Mouse (Mus musculus) forebrain, embryonic 16.5 days (tissue): ENCODE data around the gene Alg14. TPM values are rescaled to one million over a fixed set of nuclear protein-coding genes. Genes with fewer than 3 reads are reported as not detected.

Experiments used
- ATAC-seq: fragments of 200-750 bp; cut with Nextera tagmentation; 2 replicates; pipeline ENCODE4 v1.8.0; 2017; ENCODE audit warnings: mild to moderate bottlenecking, moderate library complexity
- H3K27ac ChIP-seq: fragments of 300-500 bp; sonication (generic); 2 replicates; pipeline ENCODE4 v1.5.1; 2014; ENCODE audit warnings: low read length, control low read depth
- H3K27me3 ChIP-seq: fragments of 300-500 bp; sonication (generic); replicated peaks from 2 replicates; pipeline ENCODE4 v1.6.1; 2014; ENCODE audit warnings: low read length; ENCODE audit not compliant: control insufficient read depth, insufficient read depth
- H3K36me3 ChIP-seq: fragments of 300-500 bp; sonication (generic); 2 replicates; pipeline ENCODE4 v1.6.1; 2014; ENCODE audit not compliant: control insufficient read depth, insufficient read depth
- H3K4me1 ChIP-seq: fragments of 300-500 bp; sonication (generic); replicated peaks from 2 replicates; pipeline ENCODE4 v1.6.1; 2014; ENCODE audit warnings: low read length; ENCODE audit not compliant: control insufficient read depth, insufficient read depth
- H3K4me2 ChIP-seq: fragments of 300-500 bp; sonication (generic); 2 replicates; pipeline ENCODE4 v1.6.1; 2014; ENCODE audit warnings: mild to moderate bottlenecking, low read length, control low read depth
- H3K4me3 ChIP-seq: fragments of 300-500 bp; sonication (generic); replicated peaks from 2 replicates; pipeline ENCODE4 v1.5.1; 2014; ENCODE audit warnings: mild to moderate bottlenecking, low read length, control low read depth
- H3K9ac ChIP-seq: fragments of 300-500 bp; sonication (generic); replicated peaks from 2 replicates; pipeline ENCODE4 v1.6.1; 2014; ENCODE audit warnings: low read depth, low read length, control low read depth
- H3K9me3 ChIP-seq: fragments of 300-500 bp; sonication (generic); 2 replicates; pipeline ENCODE4 v1.6.1; 2016; ENCODE audit warnings: low read length; ENCODE audit not compliant: control insufficient read depth
- WGBS: fragments of 180-500 bp; shearing (Covaris S2); extraction: QIAGEN DNeasy Blood & Tissue Kit; methylation state at CpG from one replicate; pipeline ENCODE4 v1.1.7; 2014; 5-methylcytosine and 5-hydroxymethylcytosine counted together
- polyA plus RNA-seq: library from polyadenylated mRNA; unstranded; fragments of >200 nt; fragmentation: Nextera tagmentation; extraction: Ambion mirVana; gene quantifications from 2 replicates; pipeline ENCODE4 v1.2.1, GENCODE M21; 2015

The Alg14 gene
- polyA plus RNA-seq, 1 experiment from 2014 or later, result 29.8 TPM

- no peak overlapping the region for H3K4me3 ChIP-seq
- no peaks in the 10 kb centered on the region for H3K27me3 ChIP-seq
- WGBS, result 85% methylated on average over 6 of the region's 6 CpGs
- no peak overlapping the region for H3K4me2 ChIP-seq
- no peaks in the 10 kb centered on the region for H3K36me3 ChIP-seq
- no peak for ATAC-seq
- no peaks in the 10 kb centered on the region for H3K9me3 ChIP-seq
- no peak overlapping the region for H3K27ac ChIP-seq
- H3K9ac ChIP-seq, result no peak overlapping the region
- H3K4me1 ChIP-seq, result peaks cover 15% of the 10 kb centered on the region
These were observed 59.7 kb downstream of the Alg14 start for GRCm38 (mm10) chr3:121351257-121351656.

- Histone ChIP-seq H3K27me3 (no peaks in the 10 kb centered on the region), H3K4me3 (no peak overlapping the region), H3K4me1 (peaks cover 7% of the 10 kb centered on the region), H3K9ac (no peak overlapping the region), H3K36me3 (no peaks in the 10 kb centered on the region), H3K4me2 (no peak overlapping the region), H3K9me3 (no peaks in the 10 kb centered on the region), H3K27ac (no peak overlapping the region)
- WGBS, result 94% methylated on average over 9 of the region's 9 CpGs
- ATAC-seq, result no peak
These were observed 62.7 kb downstream of the Alg14 start for GRCm38 (mm10) chr3:121354281-121354680.

- H3K36me3 ChIP-seq, result no peaks in the 10 kb centered on the region
- WGBS, result 83% methylated on average over 18 of the region's 18 CpGs
These were observed 63.4 kb downstream of the Alg14 start for GRCm38 (mm10) chr3:121354861-121355470.

GRCm38 (mm10) chr3:121355569-121355968 lies 64.0 kb downstream of the Alg14 start:
- Histone ChIP-seq H3K4me1 (no peaks in the 10 kb centered on the region), H3K4me2 (no peak overlapping the region), H3K27ac (no peak overlapping the region), H3K4me3 (no peak overlapping the region), H3K36me3 (no peaks in the 10 kb centered on the region), H3K9me3 (no peaks in the 10 kb centered on the region), H3K9ac (no peak overlapping the region), H3K27me3 (no peaks in the 10 kb centered on the region)
- no peak for ATAC-seq
- 82% methylated on average over 9 of the region's 9 CpGs for WGBS

More at GRCm38 (mm10) chr3:121354861-121355470, 63.4 kb downstream of the Alg14 start:
- Histone ChIP-seq H3K9me3 (no peaks in the 10 kb centered on the region), H3K9ac (no peak overlapping the region), H3K4me1 (peaks cover under 1% of the 10 kb centered on the region), H3K27me3 (no peaks in the 10 kb centered on the region), H3K4me3 (no peak overlapping the region), H3K27ac (no peak overlapping the region), H3K4me2 (no peak overlapping the region)
- no peak for ATAC-seq

- no peak overlapping the region for H3K4me2 ChIP-seq
- no peaks in the 10 kb centered on the region for H3K4me1 ChIP-seq
- WGBS, result 91% methylated on average over 6 of the region's 6 CpGs
- no peaks in the 10 kb centered on the region for H3K9me3 ChIP-seq
- no peaks in the 10 kb centered on the region for H3K27me3 ChIP-seq
- no peak overlapping the region for H3K4me3 ChIP-seq
- H3K36me3 ChIP-seq, result no peaks in the 10 kb centered on the region
- no peak overlapping the region for H3K27ac ChIP-seq
- H3K9ac ChIP-seq, result no peak overlapping the region
- ATAC-seq, result no peak
These were observed 64.5 kb downstream of the Alg14 start for GRCm38 (mm10) chr3:121356111-121356510.

- H3K27ac ChIP-seq, result no peak overlapping the region
- no peak overlapping the region for H3K9ac ChIP-seq
- no peaks in the 10 kb centered on the region for H3K9me3 ChIP-seq
- no peak overlapping the region for H3K4me3 ChIP-seq
- no peaks in the 10 kb centered on the region for H3K27me3 ChIP-seq
- 59% methylated on average over 3 of the region's 3 CpGs for WGBS
- no peaks in the 10 kb centered on the region for H3K36me3 ChIP-seq
- no peak for ATAC-seq
- no peak overlapping the region for H3K4me2 ChIP-seq
- H3K4me1 ChIP-seq, result no peaks in the 10 kb centered on the region
These were observed 65.5 kb downstream of the Alg14 start for GRCm38 (mm10) chr3:121357030-121357429.

- no peaks in the 10 kb centered on the region for H3K27me3 ChIP-seq
- no peak overlapping the region for H3K4me3 ChIP-seq
- no peaks in the 10 kb centered on the region for H3K4me1 ChIP-seq
- H3K9ac ChIP-seq, result no peak overlapping the region
- H3K4me2 ChIP-seq, result no peak overlapping the region
- 70% methylated on average over 2 of the region's 2 CpGs for WGBS
- H3K9me3 ChIP-seq, result no peaks in the 10 kb centered on the region
- no peaks in the 10 kb centered on the region for H3K36me3 ChIP-seq
- no peak overlapping the region for H3K27ac ChIP-seq
- no peak for ATAC-seq
These were observed 66.7 kb downstream of the Alg14 start for GRCm38 (mm10) chr3:121358285-121358684.

GRCm38 (mm10) chr3:121358850-121359249 lies 67.3 kb downstream of the Alg14 start:
- no peak overlapping the region for H3K27ac ChIP-seq
- no peak overlapping the region for H3K4me2 ChIP-seq
- H3K4me3 ChIP-seq, result no peak overlapping the region
- H3K9ac ChIP-seq, result no peak overlapping the region
- no peaks in the 10 kb centered on the region for H3K36me3 ChIP-seq
- H3K27me3 ChIP-seq, result no peaks in the 10 kb centered on the region
- no peaks in the 10 kb centered on the region for H3K9me3 ChIP-seq
- no peaks in the 10 kb centered on the region for H3K4me1 ChIP-seq
- no peak for ATAC-seq
- WGBS, result 88% methylated on average over 6 of the region's 6 CpGs

- H3K4me3 ChIP-seq, result no peak overlapping the region
- no peak overlapping the region for H3K9ac ChIP-seq
- H3K27ac ChIP-seq, result no peak overlapping the region
- ATAC-seq, result no peak
- 80% methylated on average over 7 of the region's 7 CpGs for WGBS
- no peaks in the 10 kb centered on the region for H3K36me3 ChIP-seq
- H3K27me3 ChIP-seq, result no peaks in the 10 kb centered on the region
- H3K9me3 ChIP-seq, result no peaks in the 10 kb centered on the region
- H3K4me2 ChIP-seq, result no peak overlapping the region
- H3K4me1 ChIP-seq, result no peaks in the 10 kb centered on the region
These were observed 67.7 kb downstream of the Alg14 start for GRCm38 (mm10) chr3:121359272-121359671.

GRCm38 (mm10) chr3:121362002-121362401 lies 70.4 kb downstream of the Alg14 start:
- Histone ChIP-seq H3K36me3 (no peaks in the 10 kb centered on the region), H3K9ac (no peak overlapping the region), H3K9me3 (no peaks in the 10 kb centered on the region), H3K4me2 (no peak overlapping the region), H3K4me3 (no peak overlapping the region), H3K27me3 (no peaks in the 10 kb centered on the region), H3K27ac (no peak overlapping the region), H3K4me1 (no peaks in the 10 kb centered on the region)
- 68% methylated on average over 1 of the region's 1 CpGs for WGBS
- ATAC-seq, result no peak
